ENCODE assay signal across 17 mouse cellular contexts in genomic region chr2:28966151-28966795, GRCm38 (mm10). TPM values are rescaled to one million over a fixed set of nuclear protein-coding genes. Genes with fewer than 3 reads are reported as not detected.
DNase-seq lines count a peak whose midpoint lies in the region; ATAC-seq and TF ChIP-seq lines count a peak whose summit lies in the region.
"Had no signal": no experiment of that assay in that cellular context is flagged by ENCODE, and none has a peak within 500 bp of the region (broad histone marks: within the 10 kb centered on the region; RNA-seq: fewer than 3 reads in every experiment).

No protein-coding gene starts in this region.

- no peak overlapping the region for H3ac ChIP-seq in myocyte (ENCODE audit: control insufficient read depth, insufficient read length)

- no peak for DNase-seq in hindbrain, embryonic 10.5 days (ENCODE audit: low spot score)
- peak; percentile 10 for DNase-seq in MN1 (ENCODE audit: low spot score)
- DNase-seq in embryo, embryonic 10.5 days (ENCODE audit: low spot score), result peak; percentile 44
- no peak for DNase-seq in cerebellum, postnatal 14 days
- no peak for DNase-seq in cerebellum, adult 9-10 months
- DNase-seq: adrenal gland, postnatal 25 days; cerebellum, adult 11-12 months; layer of hippocampus, adult 9-11 months; right cerebral cortex, postnatal 4 days had no signal

- H3K27me3 ChIP-seq in hindbrain, embryonic 13.5 days, result peaks cover 90% of the 10 kb centered on the region
- H3K27me3 ChIP-seq in hindbrain, embryonic 10.5 days (ENCODE audit: insufficient read depth, poor library complexity, severe bottlenecking), result peaks cover 99% of the 10 kb centered on the region
- H3K27me3 ChIP-seq in myocyte (ENCODE audit: control insufficient read depth, insufficient read depth, insufficient read length), result no peaks in the 10 kb centered on the region
- H3K27me3 ChIP-seq: intestine, embryonic 15.5 days had no signal

- TF ChIP-seq POLR2A in myocyte (IDR thresholded peaks at IDR 0.05; ENCODE audit: insufficient read length, low read depth), result no peak

- peaks cover 24% of the 10 kb centered on the region for H3K4me1 ChIP-seq in hindbrain, embryonic 13.5 days (replicated peaks)
- H3K4me1 ChIP-seq in hindbrain, embryonic 10.5 days (replicated peaks), result peaks cover 8% of the 10 kb centered on the region
- H3K4me1 ChIP-seq: embryonic facial prominence, embryonic 13.5 days; lung, embryonic 15.5 days had no signal

- H3K79me2 ChIP-seq in myocyte (ENCODE audit: control insufficient read depth, insufficient read depth), result no peaks in the 10 kb centered on the region

- ATAC-seq in hindbrain, embryonic 13.5 days (ENCODE audit: low FRiP score), result peak; percentile 36; the same call in 1 of the 2 replicates
- ATAC-seq: intestine, embryonic 15.5 days had no signal

- H3K36me3 ChIP-seq in hindbrain, embryonic 13.5 days, result no peaks in the 10 kb centered on the region
- no peaks in the 10 kb centered on the region for H3K36me3 ChIP-seq in hindbrain, embryonic 10.5 days
- no peaks in the 10 kb centered on the region for H3K36me3 ChIP-seq in myocyte (ENCODE audit: control insufficient read depth, insufficient read depth)
- H3K36me3 ChIP-seq: embryonic facial prominence, embryonic 13.5 days; intestine, embryonic 15.5 days; lung, embryonic 15.5 days had no signal

- H3K4me2 ChIP-seq in hindbrain, embryonic 13.5 days, result no peak overlapping the region
- H3K4me2 ChIP-seq in myocyte (ENCODE audit: low read depth), result peak overlapping the region; percentile 26
- H3K4me2 ChIP-seq: embryonic facial prominence, embryonic 13.5 days; intestine, embryonic 15.5 days; lung, embryonic 15.5 days had no signal

- peak overlapping the region; percentile 69 for H3K27ac ChIP-seq in hindbrain, embryonic 13.5 days
- no peak overlapping the region for H3K27ac ChIP-seq in hindbrain, embryonic 10.5 days
- H3K27ac ChIP-seq: embryonic facial prominence, embryonic 13.5 days; intestine, embryonic 15.5 days; lung, embryonic 15.5 days; stomach, postnatal 0 days had no signal

- 39% methylated on average over 14 of the region's 14 CpGs for WGBS in hindbrain, embryonic 13.5 days
- 65% methylated on average over 14 of the region's 14 CpGs for WGBS in hindbrain, embryonic 10.5 days

- no peaks in the 10 kb centered on the region for H3K9me3 ChIP-seq in hindbrain, embryonic 13.5 days
- no peaks in the 10 kb centered on the region for H3K9me3 ChIP-seq in hindbrain, embryonic 10.5 days
- H3K9me3 ChIP-seq: embryonic facial prominence, embryonic 13.5 days; intestine, embryonic 15.5 days; lung, embryonic 15.5 days had no signal

- H3K4me3 ChIP-seq in hindbrain, embryonic 13.5 days, result no peak overlapping the region
- no peak overlapping the region for H3K4me3 ChIP-seq in hindbrain, embryonic 10.5 days
- H3K4me3 ChIP-seq in myocyte, result no peak overlapping the region
- H3K4me3 ChIP-seq: embryonic facial prominence, embryonic 13.5 days; intestine, embryonic 15.5 days; lung, embryonic 15.5 days had no signal

- H3K9ac ChIP-seq in hindbrain, embryonic 13.5 days, result 0 out of 2 replicates have a peak overlapping the region, but pooled peaks have one; percentile 19
- H3K9ac ChIP-seq: embryonic facial prominence, embryonic 13.5 days; intestine, embryonic 15.5 days; lung, embryonic 15.5 days had no signal

TF ChIP-seq in myocyte, 11 proteins besides CTCF, POLR2A, EP300 and RAD21:
- TF ChIP-seq REST (IDR thresholded peaks at IDR 0.05; ENCODE audit: insufficient read depth, insufficient read length) (no peak), MYOD1 (IDR thresholded peaks at IDR 0.05; ENCODE audit: control insufficient read depth in 1 of 3, insufficient read length in 2 of 3, low read depth in 2 of 3) (peak in 2 of 3 experiments; percentile 69 to 86), MYOG (IDR thresholded peaks at IDR 0.05; ENCODE audit: control insufficient read depth in 1 of 3, insufficient read depth in 1 of 3, insufficient read length in 2 of 3, low read depth in 2 of 3) (no peak), CEBPB (IDR thresholded peaks at IDR 0.05; ENCODE audit: insufficient read depth, poor library complexity, severe bottlenecking) (no peak)

RNA-seq across cellular contexts. Expression of gene Barhl1, which starts 49.8 kb away (rescaled TPM):
- 11.4 and 17.1 TPM in 2 replicates for polyA plus RNA-seq in hindbrain, embryonic 13.5 days (2015; fragmentation: Nextera tagmentation; extraction: Ambion mirVana)
- polyA plus RNA-seq in hindbrain, embryonic 10.5 days (2016; fragmentation: Nextera tagmentation; extraction: Ambion mirVana), result 10.8 and 18.4 TPM in 2 replicates
- polyA plus RNA-seq in myocyte (2012; fragmentation: generic; extraction: Trizol), result 0.04 TPM
- polyA plus RNA-seq: embryonic facial prominence, embryonic 13.5 days; heart, embryonic 14.5 days; lung, embryonic 15.5 days; stomach, postnatal 0 days; urinary bladder, adult 2 months had no signal

Comparison
In these comparisons a context has a peak if more than half of its experiments do, and no peak if none do; other contexts are left out.
1. DNase-seq: peak in MN1 (single experiment) and embryo, embryonic 10.5 days (single experiment); none in hindbrain, embryonic 10.5 days (single experiment), cerebellum, postnatal 14 days (0 of 2) and cerebellum, adult 9-10 months (single experiment).
2. RNA of gene Barhl1, which starts 49.8 kb away (polyA plus RNA-seq): 10.8 to 18.4 TPM in hindbrain, embryonic 10.5 days and 11.4 to 17.1 TPM in hindbrain, embryonic 13.5 days; 0.04 TPM in myocyte (single experiment); every median in the first group is over 10 times any median in the second.